Mouse (Mus musculus) kidney, postnatal 0 days (tissue): ENCODE results near the gene 2900026A02Rik. TPM values are rescaled to one million over a fixed set of nuclear protein-coding genes. Genes with fewer than 3 reads are reported as not detected.

Experiments used
- ATAC-seq: fragments of 200-750 bp; cut with Nextera tagmentation; replicated peaks from 2 replicates; pipeline ENCODE4 v1.8.0; 2017; ENCODE audit warnings: low read depth, moderate number of reproducible peaks, moderate TSS enrichment, moderate library complexity; ENCODE audit not compliant: low FRiP score
- DNase-seq: peaks from one replicate; pipeline ENCODE4 v3.0.0-alpha.2; 2016; ENCODE audit warnings: low spot score
- H3K27ac ChIP-seq: fragments of 300-500 bp; sonication (generic); 2 replicates; pipeline ENCODE4 v1.5.1; 2014; ENCODE audit warnings: mild to moderate bottlenecking
- H3K27me3 ChIP-seq: fragments of 300-500 bp; sonication (generic); 2 replicates; pipeline ENCODE4 v1.6.1; 2014; ENCODE audit warnings: low read length, mixed read lengths; ENCODE audit not compliant: insufficient read depth
- H3K36me3 ChIP-seq: fragments of 300-500 bp; sonication (generic); 2 replicates; pipeline ENCODE4 v1.6.1; 2014; ENCODE audit warnings: low read length, mixed read lengths; ENCODE audit not compliant: insufficient read depth
- H3K4me1 ChIP-seq: fragments of 300-500 bp; sonication (generic); replicated peaks from 2 replicates; pipeline ENCODE4 v1.6.1; 2014; ENCODE audit warnings: antibody characterized with exemption, low read length, mixed read lengths; ENCODE audit not compliant: insufficient read depth
- H3K4me2 ChIP-seq: fragments of 300-500 bp; sonication (generic); 2 replicates; pipeline ENCODE4 v1.6.1; 2014; ENCODE audit warnings: mild to moderate bottlenecking, low read length, moderate library complexity, mixed read lengths
- H3K4me3 ChIP-seq: fragments of 300-500 bp; sonication (generic); replicated peaks from 2 replicates; pipeline ENCODE4 v1.5.1; 2014; ENCODE audit warnings: low read depth, low read length
- H3K9ac ChIP-seq: fragments of 300-500 bp; sonication (generic); 2 replicates; pipeline ENCODE4 v1.6.1; 2014; ENCODE audit warnings: low read depth, low read length
- H3K9me3 ChIP-seq: fragments of 300-500 bp; sonication (generic); replicated peaks from 2 replicates; pipeline ENCODE4 v1.6.1; 2016; ENCODE audit warnings: low read length, inconsistent platforms, mixed read lengths
- CTCF ChIP-seq: IDR thresholded peaks from 2 replicates; pipeline ENCODE4 v1.5.1; 2016; ENCODE audit warnings: antibody characterized with exemption, low read depth, mild to moderate bottlenecking, moderate library complexity
- WGBS: fragments of 180-500 bp; shearing (Covaris S2); extraction: QIAGEN DNeasy Blood & Tissue Kit; methylation state at CpG from one replicate; pipeline ENCODE4 v1.1.7; 2014; 5-methylcytosine and 5-hydroxymethylcytosine counted together
- polyA plus RNA-seq: library from polyadenylated mRNA; unstranded; fragments of >200 nt; fragmentation: Nextera tagmentation; extraction: Ambion mirVana; gene quantifications from 2 replicates; pipeline ENCODE4 v1.2.1, GENCODE M21; 2015

The 2900026A02Rik gene
- polyA plus RNA-seq, 1 experiment from 2014 or later: 4.8 TPM

- no peak for TF ChIP-seq CTCF
- ATAC-seq: no peak
- no peaks in the 10 kb centered on the region for H3K9me3 ChIP-seq
Measured at GRCm38 (mm10) chr5:113107709-113108108, 113.3 kb downstream of the 2900026A02Rik start.

GRCm38 (mm10) chr5:113106594-113106993, 114.4 kb downstream of the 2900026A02Rik start:
- Histone ChIP-seq H3K4me3 (no peak overlapping the region), H3K9ac (no peak overlapping the region), H3K4me2 (no peak overlapping the region), H3K27me3 (no peaks in the 10 kb centered on the region), H3K4me1 (0 out of 2 replicates have a peak, but pooled peaks cover 3% of the 10 kb centered on the region), H3K27ac (no peak overlapping the region), H3K36me3 (no peaks in the 10 kb centered on the region), H3K9me3 (no peaks in the 10 kb centered on the region)
- WGBS: 41% methylated on average over 7 of the region's 7 CpGs
- ATAC-seq (no peak), DNase-seq (no peak)
- no peak for TF ChIP-seq CTCF

More at GRCm38 (mm10) chr5:113107709-113108108, 113.3 kb downstream of the 2900026A02Rik start:
- Histone ChIP-seq H3K4me3 (no peak overlapping the region), H3K27me3 (no peaks in the 10 kb centered on the region), H3K9ac (no peak overlapping the region), H3K4me1 (peaks cover 8% of the 10 kb centered on the region; the same call in 1 of the 2 replicates), H3K36me3 (no peaks in the 10 kb centered on the region), H3K4me2 (no peak overlapping the region), H3K27ac (no peak overlapping the region)
- 79% methylated on average over 3 of the region's 3 CpGs for WGBS
- DNase-seq: no peak

GRCm38 (mm10) chr5:113105481-113105880, 115.6 kb downstream of the 2900026A02Rik start:
- DNase-seq (no peak), ATAC-seq (no peak)
- no peaks in the 10 kb centered on the region for H3K36me3 ChIP-seq
- H3K4me1 ChIP-seq: no peaks in the 10 kb centered on the region
- 89% methylated on average over 4 of the region's 4 CpGs for WGBS
- no peak for TF ChIP-seq CTCF
- H3K27me3 ChIP-seq: no peaks in the 10 kb centered on the region
- no peak overlapping the region for H3K4me2 ChIP-seq
- H3K9me3 ChIP-seq: no peaks in the 10 kb centered on the region
- H3K9ac ChIP-seq: no peak overlapping the region
- no peak overlapping the region for H3K4me3 ChIP-seq
- no peak overlapping the region for H3K27ac ChIP-seq

GRCm38 (mm10) chr5:113105035-113105434, 116.0 kb downstream of the 2900026A02Rik start:
- Histone ChIP-seq H3K4me1 (no peaks in the 10 kb centered on the region), H3K9ac (no peak overlapping the region), H3K4me3 (no peak overlapping the region), H3K4me2 (no peak overlapping the region), H3K27ac (no peak overlapping the region), H3K9me3 (no peaks in the 10 kb centered on the region), H3K27me3 (no peaks in the 10 kb centered on the region), H3K36me3 (no peaks in the 10 kb centered on the region)
- no peak for TF ChIP-seq CTCF
- ATAC-seq (no peak), DNase-seq (no peak)
- WGBS: 76% methylated on average over 9 of the region's 9 CpGs

GRCm38 (mm10) chr5:113102455-113102854, 118.6 kb downstream of the 2900026A02Rik start:
- peak; percentile 14; the same call in 1 of the 2 replicates for ATAC-seq
- Histone ChIP-seq H3K36me3 (0 out of 2 replicates have a peak, but pooled peaks cover 2% of the 10 kb centered on the region), H3K27me3 (no peaks in the 10 kb centered on the region), H3K4me3 (no peak overlapping the region), H3K9ac (no peak overlapping the region), H3K9me3 (no peaks in the 10 kb centered on the region), H3K4me1 (no peaks in the 10 kb centered on the region), H3K27ac (no peak overlapping the region), H3K4me2 (no peak overlapping the region)
- TF ChIP-seq CTCF: no peak
- no peak for DNase-seq
- WGBS: 42% methylated on average over 7 of the region's 7 CpGs

GRCm38 (mm10) chr5:113101457-113101856, 119.6 kb downstream of the 2900026A02Rik start:
- 77% methylated on average over 10 of the region's 10 CpGs for WGBS

GRCm38 (mm10) chr5:113100422-113100821, 120.6 kb downstream of the 2900026A02Rik start:
- Histone ChIP-seq H3K4me3 (no peak overlapping the region), H3K4me2 (no peak overlapping the region), H3K36me3 (peaks cover 12% of the 10 kb centered on the region; the same call in 1 of the 2 replicates), H3K9ac (no peak overlapping the region), H3K27me3 (no peaks in the 10 kb centered on the region), H3K27ac (no peak overlapping the region), H3K9me3 (no peaks in the 10 kb centered on the region), H3K4me1 (no peaks in the 10 kb centered on the region)
- WGBS: 81% methylated on average over 11 of the region's 11 CpGs
- DNase-seq (no peak), ATAC-seq (no peak)
- no peak for TF ChIP-seq CTCF

More at GRCm38 (mm10) chr5:113101457-113101856, 119.6 kb downstream of the 2900026A02Rik start:
- Histone ChIP-seq H3K36me3 (0 out of 2 replicates have a peak, but pooled peaks cover 4% of the 10 kb centered on the region), H3K9me3 (no peaks in the 10 kb centered on the region), H3K4me2 (no peak overlapping the region), H3K27me3 (no peaks in the 10 kb centered on the region), H3K4me1 (no peaks in the 10 kb centered on the region), H3K9ac (no peak overlapping the region), H3K4me3 (no peak overlapping the region), H3K27ac (no peak overlapping the region)
- ATAC-seq: no peak
- TF ChIP-seq CTCF: no peak
- DNase-seq: no peak
